Mouse (Mus musculus) thymus, adult 2 months (tissue): ENCODE results near the gene 2810004N23Rik.

Source experiments
- CTCF ChIP-seq: fragments of 200-500 bp; IDR thresholded peaks from 2 replicates; pipeline ENCODE4 v1.5.1; 2012; ENCODE audit warnings: mild to moderate bottlenecking, control low read depth, low read length, moderate library complexity, borderline replicate concordance; ENCODE audit not compliant: control insufficient read depth, poor library complexity, insufficient read depth; ENCODE audit errors: extremely low read depth
- POLR2A ChIP-seq: fragments of 200-500 bp; IDR thresholded peaks from 2 replicates; pipeline ENCODE4 v1.6.1; 2012; ENCODE audit warnings: mild to moderate bottlenecking, low read length, control low read depth, moderate library complexity; ENCODE audit not compliant: control insufficient read depth, poor library complexity, insufficient read depth; ENCODE audit errors: extremely low read depth

DNA sequence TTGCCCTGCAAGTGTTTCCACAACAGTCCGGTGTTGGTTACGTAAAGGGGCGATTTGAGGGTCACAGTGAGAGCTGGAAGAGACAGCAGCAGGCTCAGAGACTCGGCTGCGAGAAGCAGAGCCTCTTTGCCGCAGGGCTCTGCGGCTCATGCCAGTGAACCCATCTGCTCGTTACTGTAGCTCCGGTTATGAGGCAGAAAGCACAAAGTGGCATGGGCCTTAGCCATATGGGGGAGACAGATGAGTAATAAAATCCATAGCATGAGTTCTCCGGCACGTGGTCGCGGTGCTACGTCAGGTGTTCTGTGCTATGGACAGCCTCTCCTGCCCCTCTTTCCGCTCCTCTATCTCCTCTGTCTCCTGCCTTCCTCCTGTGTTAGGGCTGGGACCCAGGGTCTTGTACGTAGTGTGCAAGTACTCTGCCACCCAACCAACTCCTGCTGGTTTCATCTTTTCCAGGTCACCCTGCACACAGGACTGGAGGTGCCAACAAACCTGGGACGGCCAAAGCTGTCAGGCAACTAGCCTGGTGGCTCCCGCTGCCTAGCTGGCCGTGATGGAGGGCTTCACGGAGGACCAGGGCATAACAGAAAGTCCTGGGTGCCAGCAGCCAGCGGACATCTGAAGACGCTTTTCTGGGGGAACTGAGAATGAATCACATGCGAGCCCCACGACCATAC, 34.2 kb downstream of the 2810004N23Rik start:
- TF ChIP-seq POLR2A = no peak
- TF ChIP-seq CTCF = no peak
